Mouse (Mus musculus) left cerebral cortex, adult 11 months (tissue): ENCODE data around the gene Gm49396.

ENCODE experiments used
- DNase-seq: peaks from one replicate; pipeline ENCODE4 v3.0.0; 2022; ENCODE audit warnings: low spot score

Gm49396 gene

DNA sequence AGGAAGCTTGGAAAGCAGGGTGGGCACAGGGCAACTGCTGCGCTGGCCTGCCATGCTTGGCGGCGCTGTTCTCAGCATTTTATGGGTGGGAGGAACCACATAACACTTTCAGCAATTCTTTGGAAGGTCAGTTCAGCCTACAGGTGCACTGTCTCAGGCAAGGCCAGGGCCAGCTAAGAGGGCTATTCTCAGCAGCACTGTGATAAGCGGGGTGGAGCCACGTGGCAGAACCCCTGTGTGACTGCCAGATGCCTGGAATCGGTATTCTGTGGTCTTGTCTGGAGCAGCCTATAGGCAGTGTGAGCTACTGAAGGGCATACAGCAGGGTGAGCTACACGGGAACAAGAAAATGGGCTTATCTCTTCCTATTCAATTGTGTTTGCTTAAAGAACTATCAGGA is 46.9 kb downstream of the Gm49396 start:
- DNase-seq = no peak

- no peak for DNase-seq
Measured at GRCm38 (mm10) chr7:30612654-30613402, 49.7 kb downstream of the Gm49396 start, which contains the start of gene Upk1a. TSS of gene Upk1a (minus strand) at chr7:30612847.

GRCm38 (mm10) chr7:30613529-30614112 is 50.5 kb downstream of the Gm49396 start:
- DNase-seq = no peak

GRCm38 (mm10) chr7:30614454-30614853 is 51.3 kb downstream of the Gm49396 start:
- DNase-seq = no peak

- DNase-seq = no peak
Measured at GRCm38 (mm10) chr7:30615049-30615760, 52.1 kb downstream of the Gm49396 start.
